Mouse (Mus musculus) midbrain, postnatal 0 days (tissue): ENCODE measurements around the gene Dnajb9. TPM values are rescaled to one million over a fixed set of nuclear protein-coding genes. Genes with fewer than 3 reads are reported as not detected.
"Not testable (repeated sequence)": the region's sequence is repeated elsewhere in the genome, so short reads cannot be mapped to it uniquely, and the experiment has no call there.

ENCODE experiments used
- ATAC-seq: fragments of 200-750 bp; cut with Nextera tagmentation; 2 replicates; pipeline ENCODE4 v1.8.0; 2017; ENCODE audit warnings: moderate number of reproducible peaks, mild to moderate bottlenecking, moderate TSS enrichment, moderate library complexity; ENCODE audit not compliant: low FRiP score
- DNase-seq: peaks from one replicate; pipeline ENCODE4 v3.0.0-alpha.2; 2015; ENCODE audit warnings: low spot score
- H3K27ac ChIP-seq: fragments of 300-500 bp; sonication (generic); 2 replicates; pipeline ENCODE4 v1.5.1; 2014; ENCODE audit warnings: low read depth, mild to moderate bottlenecking, low read length, mixed read lengths
- H3K27me3 ChIP-seq: fragments of 300-500 bp; sonication (generic); 2 replicates; pipeline ENCODE4 v1.6.1; 2014; ENCODE audit warnings: low read length, control low read depth, mixed read lengths; ENCODE audit not compliant: insufficient read depth
- H3K36me3 ChIP-seq: fragments of 300-500 bp; sonication (generic); 2 replicates; pipeline ENCODE4 v1.6.1; 2014; ENCODE audit warnings: low read length, control low read depth, mixed read lengths; ENCODE audit not compliant: insufficient read depth
- H3K4me1 ChIP-seq: fragments of 300-500 bp; sonication (generic); 2 replicates; pipeline ENCODE4 v1.6.1; 2014; ENCODE audit warnings: mild to moderate bottlenecking, control low read depth, antibody characterized with exemption, low read length, mixed read lengths; ENCODE audit not compliant: insufficient read depth
- H3K4me2 ChIP-seq: fragments of 300-500 bp; sonication (generic); 2 replicates; pipeline ENCODE4 v1.6.1; 2014; ENCODE audit warnings: low read depth, mild to moderate bottlenecking, low read length, mixed read lengths; ENCODE audit not compliant: poor library complexity, severe bottlenecking
- H3K4me3 ChIP-seq: fragments of 300-500 bp; sonication (generic); 2 replicates; pipeline ENCODE4 v1.5.1; 2014; ENCODE audit warnings: low read depth, mild to moderate bottlenecking, low read length, moderate library complexity
- H3K9ac ChIP-seq: fragments of 300-500 bp; sonication (generic); replicated peaks from 2 replicates; pipeline ENCODE4 v1.6.1; 2014; ENCODE audit warnings: mild to moderate bottlenecking, low read length, moderate library complexity, mixed read lengths; ENCODE audit not compliant: poor library complexity, severe bottlenecking
- H3K9me3 ChIP-seq: fragments of 300-500 bp; sonication (generic); 2 replicates; pipeline ENCODE4 v1.6.1; 2016; ENCODE audit warnings: low read length, control low read depth
- CTCF ChIP-seq: IDR thresholded peaks from 2 replicates; pipeline ENCODE4 v1.5.1; 2016; ENCODE audit warnings: antibody characterized with exemption, mild to moderate bottlenecking
- WGBS: fragments of 180-500 bp; shearing (Covaris S2); extraction: QIAGEN DNeasy Blood & Tissue Kit; methylation state at CpG from one replicate; pipeline ENCODE4 v1.1.7; 2014; 5-methylcytosine and 5-hydroxymethylcytosine counted together
- polyA plus RNA-seq: library from polyadenylated mRNA; unstranded; fragments of >200 nt; fragmentation: Nextera tagmentation; extraction: Ambion mirVana; gene quantifications from 2 replicates; pipeline ENCODE4 v1.2.1, GENCODE M21; 2015
- total RNA-seq: library from RNA; depleted of rRNA; stranded (reverse); fragments of >200 nt; gene quantifications from 2 replicates; pipeline ENCODE4 v1.2.3, GENCODE M21; 2014

The Dnajb9 gene
- total and polyA plus RNA-seq, 2 experiments from 2014 or later, result 19.3 to 34.5 TPM

DNA sequence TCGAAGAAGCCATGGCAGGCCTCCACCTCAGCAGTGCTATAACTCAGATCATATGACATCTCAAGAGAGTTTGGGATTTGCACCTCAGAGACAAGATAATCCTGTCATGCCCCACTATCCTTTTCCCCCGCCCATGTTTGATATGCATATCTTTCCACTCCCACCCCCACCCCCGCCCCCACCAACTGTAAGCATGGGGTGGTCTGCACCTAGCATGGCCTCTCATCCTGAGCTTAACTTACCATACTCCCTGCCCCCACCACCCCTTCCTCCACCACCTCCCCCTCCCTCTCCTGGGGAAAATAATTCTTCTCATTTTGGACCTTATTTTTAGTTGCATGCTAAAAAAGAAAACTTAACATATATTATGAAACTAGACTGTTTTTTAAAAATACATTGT lies 12.9 kb upstream of the Dnajb9 start:
- Histone ChIP-seq H3K4me1 (no peaks in the 10 kb centered on the region), H3K4me2 (no peak overlapping the region), H3K27ac (no peak overlapping the region), H3K27me3 (no peaks in the 10 kb centered on the region), H3K9me3 (no peaks in the 10 kb centered on the region), H3K9ac (no peak overlapping the region), H3K36me3 (no peaks in the 10 kb centered on the region), H3K4me3 (no peak overlapping the region)
- 67% methylated on average over 3 of the region's 3 CpGs for WGBS
- ATAC-seq, result no peak
- DNase-seq, result no peak
- TF ChIP-seq CTCF, result no peak

- Histone ChIP-seq H3K27ac (no peak overlapping the region), H3K4me3 (peak overlapping the region; percentile 68), H3K4me2 (peak overlapping the region; percentile 73), H3K36me3 (no peaks in the 10 kb centered on the region), H3K9ac (peak overlapping the region; percentile 69), H3K27me3 (no peaks in the 10 kb centered on the region), H3K4me1 (no peaks in the 10 kb centered on the region), H3K9me3 (no peaks in the 10 kb centered on the region)
- no peak for DNase-seq
- WGBS, result 2% methylated on average over 80 of the region's 89 CpGs
- peak; percentile 44; the same call in 1 of the 2 replicates for ATAC-seq
- TF ChIP-seq CTCF, result no peak
These were observed 11.7 kb upstream of the Dnajb9 start for GRCm38 (mm10) chr12:44221651-44222356.

DNA sequence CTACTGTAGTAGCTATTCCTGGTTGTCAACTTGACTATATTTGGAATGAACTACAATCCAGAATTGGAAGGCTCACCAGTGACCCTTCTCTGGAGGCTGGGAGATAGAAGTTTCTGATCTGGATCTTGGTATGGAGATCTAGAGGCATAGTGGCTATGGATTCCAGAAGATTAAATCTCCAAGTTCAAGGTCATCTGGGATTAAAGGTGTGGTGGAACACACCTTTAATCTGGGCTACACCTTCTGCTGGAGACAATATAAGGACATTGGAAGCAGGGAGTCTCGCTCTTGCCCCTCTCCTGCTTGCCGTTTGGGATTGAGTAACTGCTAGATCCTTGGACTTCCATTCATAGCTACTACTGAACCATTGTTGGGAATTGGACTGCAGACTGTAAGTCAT lies 10.9 kb upstream of the Dnajb9 start, which contains the start of gene Pnpla8:
Gene Pnpla8, plus strand, starts transcription at position 301 of the 400 bp plus-strand sequence.
- WGBS, result 95% methylated on average over 2 of the region's 2 CpGs
- peak within 1 kb of the TSS; percentile 69 for H3K9ac ChIP-seq
- not testable (repeated sequence) for H3K4me1 ChIP-seq, H3K27me3 ChIP-seq, H3K36me3 ChIP-seq, H3K27ac ChIP-seq, H3K9me3 ChIP-seq, DNase-seq, ATAC-seq
- H3K4me3 ChIP-seq, result peak within 1 kb of the TSS; percentile 68
- H3K4me2 ChIP-seq, result peak within 1 kb of the TSS; percentile 73

DNA sequence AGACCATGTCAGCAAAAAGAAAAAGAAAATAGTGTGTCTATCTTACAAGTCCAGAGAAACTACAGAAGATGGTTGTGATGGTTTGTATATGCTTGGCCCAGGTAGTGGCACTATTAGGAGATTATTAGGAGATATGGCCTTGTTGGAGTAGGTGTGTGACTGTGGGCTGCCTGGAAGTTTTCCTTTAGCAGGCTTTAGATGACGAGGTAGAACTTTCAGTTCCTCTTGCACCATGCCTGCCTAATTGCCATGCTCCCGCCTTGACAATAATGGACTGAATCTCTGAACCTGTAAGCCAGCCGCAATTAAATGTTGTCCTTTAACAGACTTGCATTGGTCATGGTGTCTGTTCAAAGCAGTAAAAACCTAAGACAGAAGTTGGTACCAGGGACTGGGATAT lies 1.4 kb upstream of the Dnajb9 start:
- no peak overlapping the region for H3K4me3 ChIP-seq
- 92% methylated on average over 3 of the region's 3 CpGs for WGBS
- no peaks in the 10 kb centered on the region for H3K4me1 ChIP-seq
- H3K4me2 ChIP-seq, result no peak overlapping the region
- no peaks in the 10 kb centered on the region for H3K9me3 ChIP-seq
- ATAC-seq, result no peak
- no peaks in the 10 kb centered on the region for H3K36me3 ChIP-seq
- H3K27ac ChIP-seq, result no peak overlapping the region
- H3K27me3 ChIP-seq, result no peaks in the 10 kb centered on the region
- no peak for TF ChIP-seq CTCF
- no peak for DNase-seq
- H3K9ac ChIP-seq, result no peak overlapping the region

DNA sequence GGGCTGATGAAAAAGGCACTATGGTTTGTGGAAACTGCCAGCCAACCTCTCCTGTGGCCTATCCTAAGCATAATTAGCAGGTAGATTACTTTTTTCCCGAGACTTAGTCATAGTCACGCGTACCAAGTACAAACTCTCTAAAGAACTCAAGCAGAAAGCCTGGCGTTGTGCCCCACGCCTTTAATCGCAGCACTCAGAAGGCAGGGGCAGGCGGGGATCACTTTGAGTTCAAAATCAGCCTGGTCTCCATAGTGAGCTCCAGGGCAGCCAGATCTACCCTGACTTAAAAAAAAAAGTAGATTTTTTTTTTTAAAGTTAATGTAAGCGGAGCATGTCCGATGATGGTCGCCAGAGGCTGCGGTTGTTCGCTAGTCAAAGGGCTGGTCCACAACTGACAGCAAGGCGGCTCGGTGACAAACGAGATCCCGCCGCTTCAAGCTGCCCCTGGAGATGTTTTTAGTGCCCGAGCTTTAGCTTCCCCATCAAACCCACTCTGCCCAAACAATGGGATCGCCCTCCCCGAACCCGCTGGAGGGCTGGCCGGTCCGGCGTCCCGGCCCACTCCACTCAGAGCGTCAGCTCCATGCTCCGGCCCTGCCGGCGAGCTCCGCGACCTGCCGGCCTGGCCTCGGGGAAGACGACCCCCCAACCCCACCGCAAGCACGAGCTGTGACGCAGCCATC lies 844 bp downstream of the Dnajb9 start:
- H3K4me3 ChIP-seq, result peak overlapping the region; percentile 97
- H3K27me3 ChIP-seq, result no peaks in the 10 kb centered on the region
- peak overlapping the region; percentile 84 for H3K4me2 ChIP-seq
- H3K27ac ChIP-seq, result peak overlapping the region; percentile 87
- ATAC-seq (no peak; the same call in 1 of the 2 replicates), DNase-seq (peak; percentile 46)
- peaks cover 4% of the 10 kb centered on the region; the same call in 1 of the 2 replicates for H3K36me3 ChIP-seq
- 0 out of 2 replicates have a peak, but pooled peaks have one; percentile 11 for TF ChIP-seq CTCF
- H3K9ac ChIP-seq, result peak overlapping the region; percentile 88
- WGBS, result under 1% methylated on average over 36 of the region's 37 CpGs
- no peaks in the 10 kb centered on the region for H3K4me1 ChIP-seq
- no peaks in the 10 kb centered on the region for H3K9me3 ChIP-seq
